Mouse (Mus musculus) spleen, adult 2 months (tissue): ENCODE measurements around the gene Bicra. TPM values are rescaled to one million over a fixed set of nuclear protein-coding genes. Genes with fewer than 3 reads are reported as not detected.

Experiments used
- DNase-seq, 2 experiments: peaks; one replicate each; pipeline versions ENCODE4 v3.0.0 to v3.0.0-alpha.2; 2012 to 2021; ENCODE audit warnings: low spot score in 2 of 2, low read depth in 1 of 2
- H3K27ac ChIP-seq: fragments of 200-500 bp; 2 replicates; pipeline ENCODE4 v1.5.1; 2012; ENCODE audit warnings: low read length, inconsistent platforms; ENCODE audit not compliant: insufficient read depth
- H3K27me3 ChIP-seq: fragments of 200-500 bp; 2 replicates; pipeline ENCODE4 v1.6.1; 2012; ENCODE audit warnings: mild to moderate bottlenecking, moderate library complexity, low read length, inconsistent platforms; ENCODE audit not compliant: control insufficient read depth, insufficient read depth
- H3K36me3 ChIP-seq: fragments of 200-500 bp; 2 replicates; pipeline ENCODE4 v1.6.1; 2012; ENCODE audit warnings: mild to moderate bottlenecking, low read length, inconsistent platforms; ENCODE audit not compliant: control insufficient read depth, insufficient read depth
- H3K4me1 ChIP-seq: fragments of 200-500 bp; 2 replicates; pipeline ENCODE4 v1.6.1; 2011; ENCODE audit warnings: inconsistent platforms; ENCODE audit not compliant: control insufficient read depth, insufficient read depth, insufficient read length
- H3K4me3 ChIP-seq: fragments of 200-500 bp; 2 replicates; pipeline ENCODE4 v1.5.1; 2011; ENCODE audit warnings: mild to moderate bottlenecking, inconsistent platforms; ENCODE audit not compliant: insufficient read depth, insufficient read length; ENCODE audit errors: extremely low read depth
- CTCF ChIP-seq: fragments of 200-500 bp; IDR thresholded peaks from 2 replicates; pipeline ENCODE4 v1.5.1; 2011; ENCODE audit warnings: mild to moderate bottlenecking, inconsistent platforms; ENCODE audit not compliant: insufficient read depth, insufficient read length, insufficient replicate concordance; ENCODE audit errors: extremely low read depth
- POLR2A ChIP-seq: fragments of 200-500 bp; IDR thresholded peaks from 2 replicates; pipeline ENCODE4 v1.6.1; 2011; ENCODE audit warnings: low read depth, low read length, inconsistent platforms
- WGBS: fragments of 180-500 bp; shearing (Covaris S2); methylation state at CpG from one replicate; pipeline ENCODE4 v1.1.7; 2018; 5-methylcytosine and 5-hydroxymethylcytosine counted together
- polyA plus RNA-seq: library from polyadenylated mRNA; depleted of rRNA; stranded (reverse); fragments of >200 nt; gene quantifications from 2 replicates; pipeline ENCODE4 v1.2.3, GENCODE M21; 2012

Gene Bicra
- polyA plus RNA-seq, 1 experiment, result 40.4 TPM

- TF ChIP-seq POLR2A, result no peak
- no peak for TF ChIP-seq CTCF
- H3K4me3 ChIP-seq, result no peak overlapping the region
- no peaks in the 10 kb centered on the region for H3K36me3 ChIP-seq
- no peaks in the 10 kb centered on the region for H3K27me3 ChIP-seq
- no peak for DNase-seq
- WGBS, result 82% methylated on average over 3 of the region's 3 CpGs
- H3K27ac ChIP-seq, result peak overlapping the region; percentile 3; the same call in 1 of the 2 replicates
- H3K4me1 ChIP-seq, result peaks cover 13% of the 10 kb centered on the region; the same call in 1 of the 2 replicates
These were observed 42.7 kb downstream of the Bicra start for GRCm38 (mm10) chr7:16005020-16005419.

GRCm38 (mm10) chr7:16004177-16004856, 43.4 kb downstream of the Bicra start:
- DNase-seq, result no peak
- H3K36me3 ChIP-seq, result peaks cover under 1% of the 10 kb centered on the region; the same call in 1 of the 2 replicates
- no peak overlapping the region for H3K27ac ChIP-seq
- 83% methylated on average over 12 of the region's 12 CpGs for WGBS
- H3K4me3 ChIP-seq, result no peak overlapping the region
- H3K4me1 ChIP-seq, result peaks cover 13% of the 10 kb centered on the region; the same call in 1 of the 2 replicates
- TF ChIP-seq POLR2A (no peak), CTCF (no peak)
- H3K27me3 ChIP-seq, result no peaks in the 10 kb centered on the region

- TF ChIP-seq POLR2A (no peak), CTCF (no peak)
- WGBS, result 54% methylated on average over 4 of the region's 4 CpGs
- H3K27me3 ChIP-seq, result no peaks in the 10 kb centered on the region
- no peak for DNase-seq
- H3K4me1 ChIP-seq, result peaks cover 13% of the 10 kb centered on the region; the same call in 1 of the 2 replicates
- H3K4me3 ChIP-seq, result no peak overlapping the region
- H3K36me3 ChIP-seq, result peaks cover 3% of the 10 kb centered on the region; the same call in 1 of the 2 replicates
- H3K27ac ChIP-seq, result no peak overlapping the region
These were observed 44.7 kb downstream of the Bicra start for GRCm38 (mm10) chr7:16003032-16003431.

- 24% methylated on average over 5 of the region's 5 CpGs for WGBS
- Histone ChIP-seq H3K27me3 (no peaks in the 10 kb centered on the region), H3K36me3 (peaks cover 9% of the 10 kb centered on the region; the same call in 1 of the 2 replicates), H3K4me3 (no peak overlapping the region), H3K27ac (peak overlapping the region; percentile 75), H3K4me1 (peaks cover 13% of the 10 kb centered on the region; the same call in 1 of the 2 replicates)
- TF ChIP-seq POLR2A (no peak), CTCF (no peak)
- DNase-seq, result no peak
These were observed 45.5 kb downstream of the Bicra start for GRCm38 (mm10) chr7:16002171-16002570.

GRCm38 (mm10) chr7:16001691-16002090, 46.0 kb downstream of the Bicra start:
- peak in 1 of 2 experiments; percentile 30 for DNase-seq
- Histone ChIP-seq H3K36me3 (peaks cover 12% of the 10 kb centered on the region; the same call in 1 of the 2 replicates), H3K27ac (peak overlapping the region; percentile 75), H3K4me1 (peaks cover 13% of the 10 kb centered on the region; the same call in 1 of the 2 replicates), H3K27me3 (no peaks in the 10 kb centered on the region), H3K4me3 (no peak overlapping the region)
- no peak for TF ChIP-seq CTCF
- no peak for TF ChIP-seq POLR2A
- 73% methylated on average over 1 of the region's 1 CpGs for WGBS

- H3K27ac ChIP-seq, result no peak overlapping the region
- WGBS, result 93% methylated on average over 4 of the region's 4 CpGs
- no peak for DNase-seq
- no peak overlapping the region for H3K4me3 ChIP-seq
- H3K36me3 ChIP-seq, result peaks cover 25% of the 10 kb centered on the region
- no peaks in the 10 kb centered on the region for H3K4me1 ChIP-seq
- no peaks in the 10 kb centered on the region for H3K27me3 ChIP-seq
- TF ChIP-seq CTCF, result no peak
- TF ChIP-seq POLR2A, result no peak
These were observed 53.9 kb downstream of the Bicra start for GRCm38 (mm10) chr7:15993789-15994188.

GRCm38 (mm10) chr7:15993152-15993551, 54.6 kb downstream of the Bicra start:
- TF ChIP-seq POLR2A (no peak), CTCF (no peak)
- no peak for DNase-seq
- H3K27me3 ChIP-seq, result no peaks in the 10 kb centered on the region
- H3K27ac ChIP-seq, result no peak overlapping the region
- H3K4me1 ChIP-seq, result no peaks in the 10 kb centered on the region
- peaks cover 31% of the 10 kb centered on the region for H3K36me3 ChIP-seq
- WGBS, result 74% methylated on average over 3 of the region's 3 CpGs
- no peak overlapping the region for H3K4me3 ChIP-seq
